Mouse (Mus musculus): ENCODE results near the gene Usp48.

The Usp48 gene

DNA sequence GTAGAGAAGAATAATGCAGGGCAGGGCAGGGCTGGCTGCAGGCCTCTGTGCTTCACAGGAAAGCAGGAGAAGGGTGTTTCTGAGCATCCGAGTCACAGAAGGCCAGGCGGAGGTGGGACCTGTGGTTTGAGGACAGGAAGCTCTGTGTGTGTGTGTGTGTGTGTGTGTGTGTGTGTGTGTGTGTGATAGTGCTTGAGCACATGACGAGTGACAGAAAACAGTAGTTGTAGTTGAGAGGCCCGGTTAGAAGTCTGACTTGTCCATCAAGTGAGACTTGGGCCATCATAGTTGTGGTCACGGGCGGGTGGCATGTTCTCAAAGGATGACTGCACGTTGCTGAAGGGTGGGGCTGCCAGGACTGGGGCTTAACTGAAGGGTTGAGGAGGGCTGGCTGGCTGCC lies 16.1 kb downstream of the Usp48 start:
- DNase-seq (ENCODE audit: low spot score), result no peak

DNA sequence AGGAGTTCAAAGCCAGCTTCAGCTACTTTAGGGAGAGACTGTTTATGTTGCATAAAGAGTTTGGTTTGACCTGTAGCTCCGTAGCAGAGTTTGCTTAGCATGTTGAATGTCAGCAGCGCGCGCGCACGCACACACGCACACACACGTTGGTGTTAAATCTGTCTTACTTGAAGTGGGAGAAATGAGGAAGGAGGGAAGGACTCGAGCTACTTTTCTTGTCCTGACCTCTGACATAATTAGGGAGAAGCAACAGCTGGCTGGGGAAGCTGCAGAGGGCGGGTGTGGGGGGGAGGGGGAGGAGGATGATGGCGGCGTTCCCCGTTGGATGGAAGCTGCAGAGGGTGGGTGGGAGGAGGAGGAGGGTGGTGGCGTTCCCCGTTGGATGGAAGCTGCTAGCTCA lies 16.7 kb downstream of the Usp48 start:
- DNase-seq (ENCODE audit: low spot score), result no peak

DNA sequence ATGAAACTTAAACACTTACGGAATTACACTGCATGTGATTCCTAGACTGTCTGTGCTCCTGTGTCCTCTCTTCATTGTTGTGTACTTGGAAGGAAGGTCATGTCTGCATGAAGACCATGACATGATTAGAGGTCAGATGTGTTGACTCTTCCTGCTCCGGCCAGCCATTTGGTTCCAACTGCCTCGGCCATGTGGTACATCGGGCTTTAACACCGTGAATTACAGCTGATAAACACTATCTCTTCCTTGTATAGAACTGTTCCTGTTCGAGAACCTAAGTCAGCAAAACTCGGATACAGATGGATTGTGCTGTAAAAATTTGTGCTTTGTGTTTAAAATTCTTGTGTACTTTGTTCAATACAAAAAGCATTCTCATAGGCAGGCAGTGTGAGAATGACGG lies 29.3 kb downstream of the Usp48 start:
- DNase-seq (ENCODE audit: low spot score), result no peak

DNA sequence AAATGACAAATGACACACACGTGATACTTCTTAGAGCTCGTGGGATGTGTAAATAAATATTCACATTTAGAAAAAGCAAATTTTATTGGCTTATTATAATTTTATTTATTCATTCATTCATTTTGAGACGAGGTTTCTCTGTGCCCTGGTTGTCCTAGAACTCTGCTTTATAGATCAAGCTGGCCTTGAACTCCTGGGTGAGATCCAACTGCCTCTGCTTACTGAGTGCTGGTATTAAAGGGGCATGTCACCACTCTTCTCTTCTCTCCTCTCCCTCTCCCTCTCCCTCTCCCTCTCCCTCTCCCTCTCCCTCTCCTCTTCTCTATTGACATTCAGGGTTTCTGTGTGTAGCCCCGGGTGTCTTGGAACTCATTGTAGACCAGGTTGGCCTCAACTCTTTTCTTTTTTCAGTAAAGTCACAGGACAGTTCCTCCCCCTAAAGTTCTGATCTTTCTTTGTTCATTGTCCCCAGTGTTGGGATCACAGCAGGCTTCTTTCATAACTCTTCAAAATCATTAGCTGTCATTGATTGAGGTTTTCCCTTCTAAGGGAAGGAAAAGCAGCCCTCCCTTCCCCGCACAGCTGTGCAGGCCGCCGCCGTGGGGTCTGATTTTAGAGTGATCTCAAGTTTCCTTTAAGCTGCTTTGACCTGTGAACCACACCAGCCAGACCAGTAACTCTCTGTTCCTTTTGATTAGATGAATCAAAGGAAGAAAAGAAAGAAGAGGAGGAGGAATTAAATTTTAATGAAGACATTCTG lies 34.1 kb downstream of the Usp48 start:
- DNase-seq (ENCODE audit: low spot score), result no peak

DNA sequence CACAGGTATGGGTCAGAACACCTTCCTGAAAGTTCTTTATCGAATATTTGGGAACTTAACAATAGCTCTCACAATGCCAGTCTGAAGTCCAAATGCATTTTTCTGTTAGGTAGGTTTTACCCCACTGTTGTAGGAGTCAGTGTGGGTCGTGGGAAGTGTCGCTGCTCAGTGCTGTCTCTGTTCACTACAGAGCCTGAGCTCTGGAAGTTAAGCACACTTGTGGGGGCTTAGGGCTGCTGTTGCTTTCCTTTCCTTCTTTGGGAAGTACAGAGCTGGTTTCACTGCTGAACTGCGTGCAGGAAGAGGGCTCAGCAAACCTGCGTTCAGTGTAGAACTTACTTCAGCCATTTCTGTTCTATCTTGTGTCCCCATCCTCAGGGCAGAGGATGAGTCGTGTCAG lies 34.8 kb downstream of the Usp48 start:
- DNase-seq (ENCODE audit: low spot score), result no peak

DNA sequence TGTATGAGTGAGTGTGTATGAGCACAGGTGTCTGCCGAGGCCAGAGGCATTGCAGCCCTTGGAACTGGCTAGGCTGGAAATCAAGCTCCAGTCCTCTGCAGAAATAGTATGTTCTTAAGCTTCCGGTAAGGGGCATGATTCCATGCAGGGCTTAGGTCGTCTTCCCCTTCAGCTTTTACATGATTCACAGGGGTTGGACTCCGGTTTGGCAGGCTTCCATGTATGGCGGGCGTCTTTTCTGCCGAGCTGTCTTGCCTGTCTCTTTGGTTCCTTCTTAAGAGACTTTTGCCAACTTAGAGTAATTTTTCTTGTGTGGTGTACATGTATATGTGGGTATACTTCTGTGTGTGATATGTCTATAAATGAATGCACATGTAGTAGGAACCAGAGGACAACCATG lies 35.8 kb downstream of the Usp48 start:
- peak; percentile 62 for DNase-seq (ENCODE audit: low spot score)

DNA sequence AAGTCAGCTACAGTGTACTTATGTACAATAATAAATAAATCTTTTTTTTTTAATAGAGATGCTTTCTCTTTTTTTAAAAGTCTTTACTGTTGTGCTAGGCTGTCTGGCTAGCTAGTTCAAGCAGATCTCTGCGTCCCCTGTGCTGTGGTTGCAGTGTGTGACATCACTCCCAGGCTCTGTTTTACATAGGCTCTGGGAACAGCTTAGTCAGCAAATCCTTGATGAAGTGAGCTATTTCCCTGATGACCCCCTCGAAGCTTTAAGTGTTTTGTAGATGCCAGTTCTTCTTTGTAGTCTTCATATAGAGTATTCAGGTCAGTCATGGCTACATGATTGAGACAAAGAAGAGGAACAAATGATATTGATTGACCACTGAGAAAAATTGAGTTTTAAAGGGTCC lies 36.6 kb downstream of the Usp48 start:
- DNase-seq (ENCODE audit: low spot score), result no peak

DNA sequence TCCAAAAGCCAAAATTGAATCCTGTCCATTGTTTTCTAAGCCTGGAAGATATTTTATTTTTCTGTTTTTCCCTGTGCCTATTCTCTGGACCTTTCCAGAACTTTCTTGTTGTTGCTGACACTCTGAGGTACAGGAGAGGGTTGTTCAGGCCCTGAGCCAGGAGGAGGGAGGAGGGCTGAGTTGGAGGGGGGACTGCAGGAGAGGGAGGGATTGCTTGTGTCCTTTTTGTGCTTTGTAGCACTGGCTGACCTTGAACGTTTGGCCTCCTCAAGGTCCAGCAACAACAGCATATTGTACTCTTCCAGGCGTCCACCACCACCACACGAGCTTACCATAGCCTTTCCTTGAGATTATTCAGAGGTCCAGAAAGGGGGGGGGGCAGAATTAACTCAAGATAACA lies 38.0 kb downstream of the Usp48 start:
- peak; percentile 85 for DNase-seq (ENCODE audit: low spot score)

DNA sequence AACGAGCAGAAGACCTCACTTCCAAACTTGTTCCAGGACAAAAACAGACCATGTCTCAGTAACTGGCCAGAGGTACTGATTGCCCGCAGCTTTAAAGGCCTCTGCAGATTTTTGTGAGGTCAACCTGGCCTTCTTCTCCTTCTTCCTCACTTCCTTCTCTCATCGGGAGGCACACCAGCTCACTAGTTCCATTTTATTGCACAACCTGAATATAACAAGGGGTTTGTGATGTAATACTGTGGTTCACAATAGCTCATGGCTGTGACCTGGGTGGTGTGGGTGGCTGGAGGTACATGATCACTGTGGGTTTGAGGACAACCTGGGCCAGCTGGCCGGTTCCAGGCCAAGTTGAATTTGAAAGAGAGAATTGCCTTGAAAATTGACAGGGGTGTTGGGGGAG lies 39.8 kb downstream of the Usp48 start:
- no peak for DNase-seq (ENCODE audit: low spot score)

DNA sequence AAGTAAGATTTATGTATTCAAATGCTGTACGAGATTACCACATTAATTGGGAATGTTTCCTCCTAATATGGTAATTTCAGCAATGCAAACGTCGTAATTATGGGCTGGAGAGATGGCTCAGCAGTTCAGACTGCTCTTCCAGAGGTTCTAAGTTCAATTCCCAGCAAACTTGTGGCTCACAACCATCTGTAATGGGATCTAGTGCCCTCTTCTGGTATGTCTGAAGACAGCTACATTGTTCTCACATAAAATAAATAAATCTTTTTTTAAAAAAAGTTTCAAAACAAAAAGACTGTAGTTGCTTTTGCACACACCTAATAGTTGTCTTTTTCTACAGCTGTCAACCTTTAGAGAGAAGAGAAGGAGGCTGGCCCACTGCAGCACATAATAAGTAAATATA lies 43.0 kb downstream of the Usp48 start:
- DNase-seq (ENCODE audit: low spot score), result no peak

DNA sequence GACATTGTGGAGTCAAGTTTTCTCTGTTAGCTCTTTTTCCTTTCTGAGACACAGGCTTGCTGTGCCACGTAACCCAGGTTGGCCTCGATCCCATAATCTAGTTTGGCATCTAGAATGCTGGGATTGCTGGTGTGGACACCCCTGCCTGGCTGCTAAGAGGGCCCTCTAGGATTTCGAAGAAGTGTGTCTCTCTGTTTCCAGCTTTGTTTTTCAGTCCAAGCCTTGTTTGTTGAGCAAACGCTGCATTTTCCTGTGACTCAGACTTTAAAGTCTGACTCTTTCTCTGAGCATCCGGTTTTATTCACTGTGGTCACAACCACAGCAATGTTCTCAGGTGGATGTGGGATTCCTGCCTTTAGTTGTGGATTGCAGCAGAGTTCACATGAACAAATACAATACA lies 48.0 kb downstream of the Usp48 start:
- no peak for DNase-seq (ENCODE audit: low spot score)

DNA sequence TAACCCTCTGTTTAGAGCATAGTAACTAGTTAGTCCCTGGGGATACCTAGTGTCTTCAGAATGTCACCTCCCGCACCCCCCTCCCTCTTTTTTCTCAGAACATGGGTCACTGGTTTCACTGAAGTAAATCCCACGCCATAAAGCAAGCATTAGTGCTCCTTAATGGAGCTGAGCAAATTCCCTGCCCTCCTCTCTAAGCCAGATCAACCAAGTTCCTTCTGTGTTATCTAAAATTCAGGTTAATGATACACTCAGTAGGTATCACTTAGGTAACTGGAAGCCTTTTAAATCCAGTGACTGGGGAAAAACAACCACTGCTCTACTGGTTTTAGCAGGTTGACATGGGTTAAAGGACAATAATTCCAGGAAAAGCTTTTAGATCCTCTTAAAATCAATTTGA lies 48.5 kb downstream of the Usp48 start:
- no peak for DNase-seq (ENCODE audit: low spot score)

DNA sequence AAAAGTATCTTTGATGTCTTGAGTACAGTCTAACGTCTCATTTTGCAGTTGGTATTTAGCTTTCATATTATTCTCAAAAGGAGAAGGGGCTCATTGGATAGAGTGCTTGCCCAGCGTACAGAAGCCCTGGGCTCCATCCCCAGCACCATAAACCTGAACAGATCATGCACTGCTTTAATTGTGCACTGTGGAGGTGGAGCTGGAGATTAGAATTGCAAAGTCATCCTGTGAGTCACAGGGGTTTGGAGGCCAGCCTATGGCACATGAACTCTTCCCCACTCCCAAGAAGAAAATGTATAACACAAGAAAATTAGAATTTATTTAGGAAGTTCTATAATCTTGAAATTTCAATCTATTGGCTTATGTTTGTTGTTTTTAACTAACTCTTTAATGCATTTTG lies 49.9 kb downstream of the Usp48 start:
- no peak for DNase-seq (ENCODE audit: low spot score)

DNA sequence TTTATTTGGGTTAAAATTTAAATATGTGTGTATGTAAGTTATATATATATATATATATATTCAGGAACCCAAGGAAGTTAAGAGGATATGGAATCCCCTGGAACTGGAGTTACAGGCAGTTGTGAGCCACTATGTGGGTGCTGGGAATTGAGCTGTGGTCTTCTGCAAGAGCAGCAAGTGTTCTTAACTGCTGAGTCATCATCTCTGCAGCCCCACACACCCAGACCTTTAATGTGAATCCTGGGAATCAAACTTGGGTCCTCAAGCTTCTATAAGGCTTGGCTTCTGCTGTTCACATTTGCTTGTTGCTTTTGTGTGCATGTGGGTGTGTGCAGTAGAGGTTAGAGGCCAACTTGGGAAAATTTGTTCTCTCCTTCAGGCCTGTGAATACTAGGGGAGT lies 52.7 kb downstream of the Usp48 start:
- DNase-seq (ENCODE audit: low spot score), result no peak

DNA sequence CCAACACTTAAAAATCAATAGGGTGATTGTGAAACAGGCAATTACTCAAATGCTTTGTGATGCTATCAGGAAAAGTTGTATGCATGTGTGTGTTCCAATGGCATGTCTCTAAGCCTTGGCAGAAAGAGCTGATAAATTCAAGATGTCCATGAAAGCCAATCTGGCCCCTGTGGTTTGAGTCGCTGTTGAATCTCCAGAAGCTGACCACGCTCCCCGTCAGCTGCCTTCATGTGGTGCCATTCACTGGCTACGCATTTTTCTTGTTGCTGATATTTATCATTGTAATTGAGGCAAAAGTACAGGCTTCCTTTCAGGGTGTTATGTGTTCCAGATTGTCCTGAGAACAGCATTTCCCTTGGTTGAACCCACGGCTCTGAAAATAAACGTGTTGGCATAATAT lies 54.1 kb downstream of the Usp48 start:
- no peak for DNase-seq (ENCODE audit: low spot score)

DNA sequence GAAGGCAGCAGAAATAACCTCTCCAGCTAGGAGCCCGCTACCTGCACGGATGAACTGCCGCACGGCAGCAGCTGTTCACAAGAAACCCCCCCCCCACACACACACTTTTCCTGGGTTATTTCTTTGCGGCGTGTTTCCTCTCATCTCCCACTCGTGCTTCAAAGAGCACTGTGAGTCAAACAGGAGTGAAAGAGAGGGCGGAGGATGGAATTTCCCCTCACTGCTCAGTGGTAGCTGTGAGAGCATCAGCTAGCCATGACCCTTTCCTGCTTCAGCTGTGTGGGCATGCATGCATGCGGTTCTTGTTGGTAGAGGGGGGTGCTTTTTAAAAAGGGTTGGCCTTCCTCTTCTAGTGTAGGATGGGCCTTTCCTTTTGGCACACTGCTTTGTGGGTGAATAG lies 54.7 kb downstream of the Usp48 start:
- no peak for DNase-seq (ENCODE audit: low spot score)

DNA sequence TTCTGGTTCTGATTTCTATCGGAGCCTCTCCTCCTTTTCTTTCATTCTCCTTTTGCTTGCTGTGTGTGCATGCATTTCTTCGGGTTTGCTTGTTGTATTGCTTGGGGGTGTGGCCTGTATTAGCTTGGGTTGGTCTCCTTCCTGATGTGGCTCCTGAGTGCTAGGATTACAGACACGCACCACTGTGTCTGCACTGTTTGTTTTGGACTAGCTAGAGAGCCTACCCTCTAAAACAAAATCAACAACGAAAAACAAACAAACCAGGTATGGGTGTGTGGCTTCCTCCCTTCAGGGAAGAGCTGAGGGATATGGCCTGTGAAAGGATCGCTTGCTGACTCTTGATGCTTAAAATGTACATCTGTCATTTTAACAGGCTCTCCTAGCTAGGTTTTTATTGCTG lies 57.4 kb downstream of the Usp48 start:
- no peak for DNase-seq (ENCODE audit: low spot score)

DNA sequence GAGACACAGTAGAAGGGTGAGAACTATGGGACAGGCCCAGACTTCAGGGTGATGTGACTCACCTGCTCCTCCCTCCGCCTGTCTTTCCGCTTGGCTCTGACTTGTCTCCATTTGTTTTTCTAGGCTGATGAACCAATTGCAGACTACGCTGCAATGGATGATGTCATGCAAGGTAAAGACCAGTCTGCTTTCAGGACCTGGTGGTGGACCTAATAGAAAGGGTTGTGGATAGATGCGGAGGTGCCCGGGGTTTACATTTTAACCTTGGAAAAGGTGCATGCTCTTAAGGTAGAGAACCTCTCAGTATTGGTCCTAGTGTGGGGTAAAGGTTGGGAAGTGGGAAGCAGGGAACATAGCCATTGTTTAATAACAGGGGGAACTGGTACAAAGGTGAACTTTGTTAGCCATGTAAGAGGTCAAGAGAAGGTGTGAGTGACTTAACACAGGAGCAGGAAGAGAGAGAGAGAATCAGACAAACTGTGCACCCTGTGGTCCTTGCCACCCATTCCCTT lies 59.3 kb downstream of the Usp48 start:
- DNase-seq (ENCODE audit: low spot score), result no peak

DNA sequence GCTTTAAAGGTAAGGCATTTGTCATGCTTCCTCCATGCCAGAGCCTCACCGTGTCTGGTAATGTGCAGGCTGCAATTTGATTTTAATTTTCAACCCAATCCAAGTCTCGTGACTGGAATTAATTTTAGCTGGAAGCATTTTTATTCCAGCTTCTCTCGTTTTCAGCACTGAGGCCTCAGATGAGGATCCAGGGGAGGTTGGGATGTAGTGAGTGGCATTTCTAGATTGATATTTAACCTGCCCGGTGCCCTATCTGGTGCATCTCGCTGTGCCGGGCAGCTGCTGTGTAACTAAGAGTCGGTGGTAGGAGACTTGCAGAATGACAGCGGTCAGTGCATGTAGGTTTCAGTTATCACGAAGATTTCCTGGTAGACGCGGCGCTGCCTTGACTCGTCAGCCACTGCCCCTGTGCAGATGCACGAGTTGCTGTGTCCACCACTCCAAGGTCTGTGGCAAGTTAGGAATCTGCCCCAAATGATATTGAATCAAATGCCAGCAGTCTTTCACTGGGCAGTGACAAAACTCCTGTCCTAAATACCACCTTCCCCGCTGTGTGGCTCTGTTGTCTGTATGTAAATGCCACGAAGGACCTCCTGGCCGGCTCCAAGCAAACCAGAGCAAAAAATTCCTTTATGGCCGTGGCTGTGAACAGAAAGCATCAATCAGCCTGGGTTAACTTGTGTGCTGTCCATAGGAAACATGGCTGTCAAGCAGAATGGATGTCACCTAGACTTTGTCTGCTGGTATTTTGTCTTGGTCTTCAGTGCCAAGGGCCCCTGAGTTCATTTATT lies 61.9 kb downstream of the Usp48 start:
- DNase-seq (ENCODE audit: low spot score), result no peak

DNA sequence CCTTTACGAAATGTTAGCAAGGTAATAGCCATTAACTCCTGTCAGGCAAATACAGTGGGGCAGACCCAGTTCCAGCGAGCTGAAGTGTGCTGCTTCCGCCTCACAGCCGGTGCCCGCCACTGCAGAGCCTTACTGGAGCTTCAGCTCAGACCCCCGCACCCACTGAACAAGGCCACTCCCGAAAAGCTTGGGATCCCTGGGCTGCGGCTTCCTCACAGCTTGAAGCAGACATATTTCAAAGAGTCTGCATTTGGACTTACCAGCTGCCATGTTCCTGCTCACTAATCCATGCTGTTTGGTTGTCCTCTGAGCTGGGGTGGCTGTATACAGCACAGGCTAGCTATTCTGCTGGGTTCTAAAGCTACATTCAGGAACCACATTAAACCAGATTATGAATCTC lies 64.1 kb downstream of the Usp48 start:
- DNase-seq (ENCODE audit: low spot score), result no peak

DNA sequence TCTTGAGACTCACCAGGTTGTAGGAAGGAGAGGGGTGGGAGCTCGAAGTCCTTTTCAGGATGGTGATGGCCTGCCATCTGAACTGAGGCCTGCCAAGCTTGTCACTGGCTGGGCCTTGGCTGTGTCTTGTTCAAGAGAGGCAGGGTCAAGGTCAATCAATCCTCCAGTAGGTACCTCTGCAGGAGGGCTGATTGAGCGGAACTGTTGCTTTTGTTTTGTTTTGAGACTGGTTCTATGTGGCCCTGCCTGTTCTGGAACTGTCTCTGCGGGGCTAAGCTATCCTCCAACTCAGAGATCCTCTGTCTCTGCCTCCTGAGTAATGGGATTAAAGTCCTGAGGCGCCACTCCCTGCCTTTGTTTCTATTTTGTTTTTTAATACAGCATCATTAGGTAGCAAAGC lies 66.0 kb downstream of the Usp48 start:
- no peak for DNase-seq (ENCODE audit: low spot score)

DNA sequence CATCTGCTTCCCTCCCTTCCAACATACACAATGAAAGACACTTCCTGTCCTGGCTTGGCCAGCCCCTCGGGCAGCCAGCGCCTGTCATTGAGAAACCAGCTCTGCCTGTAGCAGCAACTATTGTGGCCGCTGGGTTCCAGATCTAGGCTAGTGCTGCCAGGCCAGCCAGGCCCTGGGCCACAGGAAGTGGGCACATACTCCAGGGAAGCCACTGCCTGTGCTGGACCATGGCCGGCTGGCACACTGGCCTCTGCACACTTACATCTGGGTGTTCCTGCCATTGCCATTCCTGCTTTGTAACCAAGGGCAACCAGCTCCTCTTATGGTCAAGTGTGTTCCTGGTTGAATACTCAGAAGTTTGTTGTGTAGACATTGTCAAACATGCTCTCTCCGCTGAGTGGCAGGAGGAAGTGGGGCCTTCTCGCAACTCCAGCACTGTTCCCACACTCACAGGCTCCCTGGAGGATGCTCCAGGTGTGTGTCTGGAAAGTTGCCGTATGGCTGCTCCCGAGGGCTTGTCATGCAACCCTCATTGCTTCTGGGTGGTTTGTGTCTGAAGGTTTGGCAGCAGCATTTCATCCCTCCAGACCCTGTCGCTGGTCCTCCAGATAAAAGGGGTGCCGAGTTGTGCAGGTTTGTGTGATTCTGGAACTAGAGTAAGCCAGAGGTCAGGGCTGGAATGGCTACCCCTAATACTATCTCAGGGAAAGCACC lies 67.0 kb downstream of the Usp48 start:
- no peak for DNase-seq (ENCODE audit: low spot score)

DNA sequence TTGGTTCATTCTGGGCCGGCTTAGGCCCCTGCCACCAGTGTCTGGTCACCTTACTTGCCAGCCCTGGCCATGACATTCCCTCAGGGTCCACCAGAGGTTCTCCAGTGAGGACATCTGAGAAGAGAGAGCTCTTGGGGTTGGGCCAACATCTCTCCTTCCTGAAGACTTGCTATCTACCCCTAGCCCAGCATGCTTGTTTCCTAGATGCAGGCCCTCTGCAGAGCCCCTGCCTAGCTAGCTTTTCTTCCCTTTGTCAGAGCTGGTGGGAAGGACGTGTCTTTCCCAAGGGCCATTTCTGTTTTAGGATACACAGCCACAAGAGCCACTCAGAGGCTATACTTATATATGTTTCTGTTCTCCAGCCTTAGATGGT lies 67.5 kb downstream of the Usp48 start:
- no peak for DNase-seq (ENCODE audit: low spot score)

All from testis, postnatal 10 days (tissue).